10 mouse cellular contexts compared by ENCODE assay signal in genomic region chr14:55883663-55884062, GRCm38 (mm10). TPM values are rescaled to one million over a fixed set of nuclear protein-coding genes. Genes with fewer than 3 reads are reported as not detected.
DNase-seq lines count a peak whose midpoint lies in the region; ATAC-seq lines count a peak whose summit lies in the region.
"Had no signal": no experiment of that assay in that cellular context is flagged by ENCODE, and none has a peak within 500 bp of the region (broad histone marks: within the 10 kb centered on the region; RNA-seq: fewer than 3 reads in every experiment).

No protein-coding gene starts in this region.

- peak overlapping the region; percentile 75; the same call in 1 of the 2 replicates for H3K4me2 ChIP-seq in heart, embryonic 11.5 days
- H3K4me2 ChIP-seq in limb, embryonic 11.5 days (ENCODE audit: low read depth, severe bottlenecking), result no peak overlapping the region
- H3K4me2 ChIP-seq in stomach, embryonic 16.5 days (ENCODE audit: low read depth, low read length), result peak overlapping the region; percentile 84; the same call in 1 of the 2 replicates

- no peak overlapping the region for H3K27ac ChIP-seq in heart, embryonic 11.5 days (ENCODE audit: low read depth, low read length)
- peak overlapping the region; percentile 90 for H3K27ac ChIP-seq in limb, embryonic 11.5 days (replicated peaks; ENCODE audit: low read depth, low read length)
- H3K27ac ChIP-seq in stomach, embryonic 16.5 days (ENCODE audit: low read length), result peak overlapping the region; percentile 97

- 90% methylated on average over 12 of the region's 12 CpGs for WGBS in heart, embryonic 11.5 days (ENCODE audit: insufficient replicate concordance)
- WGBS in limb, embryonic 11.5 days, result 90% methylated on average over 12 of the region's 12 CpGs
- WGBS in stomach, embryonic 16.5 days, result 90% methylated on average over 12 of the region's 12 CpGs

- H3K4me1 ChIP-seq in heart, embryonic 11.5 days (ENCODE audit: control insufficient read depth, insufficient read depth, low read length), result peaks cover 19% of the 10 kb centered on the region
- peaks cover 91% of the 10 kb centered on the region for H3K4me1 ChIP-seq in megakaryocyte, embryonic 14.5 days
- peaks cover 21% of the 10 kb centered on the region for H3K4me1 ChIP-seq in limb, embryonic 11.5 days (ENCODE audit: control insufficient read depth, insufficient read depth, low read length)
- H3K4me1 ChIP-seq in stomach, embryonic 16.5 days (ENCODE audit: control insufficient read depth, insufficient read depth, low read length), result peaks cover 22% of the 10 kb centered on the region

- peak overlapping the region; percentile 49; the same call in 1 of the 2 replicates for H3K9ac ChIP-seq in heart, embryonic 11.5 days (ENCODE audit: low read depth, low read length)
- H3K9ac ChIP-seq in limb, embryonic 11.5 days (ENCODE audit: low read length), result peak overlapping the region; percentile 22; the same call in 1 of the 2 replicates
- peak overlapping the region; percentile 92 for H3K9ac ChIP-seq in stomach, embryonic 16.5 days (ENCODE audit: low read length)

- ATAC-seq in heart, embryonic 11.5 days (replicated peaks; ENCODE audit: insufficient number of reproducible peaks, low FRiP score, low TSS enrichment), result no peak
- no peak for ATAC-seq in megakaryocyte, adult 5-6 weeks (ENCODE audit: poor library complexity, severe bottlenecking)
- ATAC-seq in limb, embryonic 11.5 days (ENCODE audit: insufficient number of reproducible peaks, low FRiP score, low TSS enrichment, low read depth), result no peak
- no peak for ATAC-seq in stomach, embryonic 16.5 days (ENCODE audit: insufficient read depth, low FRiP score)

- peaks cover 10% of the 10 kb centered on the region for H3K36me3 ChIP-seq in heart, embryonic 11.5 days (ENCODE audit: control insufficient read depth, insufficient read depth, low read length)
- peaks cover 31% of the 10 kb centered on the region for H3K36me3 ChIP-seq in megakaryocyte, embryonic 14.5 days (replicated peaks; ENCODE audit: low read length)
- H3K36me3 ChIP-seq in limb, embryonic 11.5 days (ENCODE audit: control insufficient read depth, insufficient read depth, low read length), result peaks cover 16% of the 10 kb centered on the region
- H3K36me3 ChIP-seq in stomach, embryonic 16.5 days (ENCODE audit: control insufficient read depth, insufficient read depth, low read length), result peaks cover 5% of the 10 kb centered on the region; the same call in 1 of the 2 replicates

- no peak overlapping the region for H3K4me3 ChIP-seq in heart, embryonic 11.5 days (ENCODE audit: low read depth, low read length)
- H3K4me3 ChIP-seq in megakaryocyte, embryonic 14.5 days (replicated peaks), result peak overlapping the region; percentile 94
- H3K4me3 ChIP-seq in limb, embryonic 11.5 days (ENCODE audit: low read depth, low read length), result no peak overlapping the region
- H3K4me3 ChIP-seq in stomach, embryonic 16.5 days (replicated peaks; ENCODE audit: low read length), result no peak overlapping the region

- H3K27me3 ChIP-seq in heart, embryonic 11.5 days (ENCODE audit: control insufficient read depth, insufficient read depth, low read length), result no peaks in the 10 kb centered on the region
- H3K27me3 ChIP-seq in megakaryocyte, embryonic 14.5 days (replicated peaks), result no peaks in the 10 kb centered on the region
- H3K27me3 ChIP-seq in limb, embryonic 11.5 days (ENCODE audit: control insufficient read depth, insufficient read depth, low read length), result no peaks in the 10 kb centered on the region
- H3K27me3 ChIP-seq in stomach, embryonic 16.5 days (ENCODE audit: control insufficient read depth, insufficient read depth, low read length), result no peaks in the 10 kb centered on the region

- H3K9me3 ChIP-seq in heart, embryonic 11.5 days (replicated peaks; ENCODE audit: control insufficient read depth, low read length), result no peaks in the 10 kb centered on the region
- no peaks in the 10 kb centered on the region for H3K9me3 ChIP-seq in megakaryocyte, embryonic 14.5 days
- no peaks in the 10 kb centered on the region for H3K9me3 ChIP-seq in limb, embryonic 11.5 days (ENCODE audit: control insufficient read depth, low read length)
- H3K9me3 ChIP-seq in stomach, embryonic 16.5 days (replicated peaks; ENCODE audit: control insufficient read depth, low read length), result no peaks in the 10 kb centered on the region

- DNase-seq in heart, adult 18-20 months, result no peak
- no peak for DNase-seq in limb, embryonic 11.5 days (ENCODE audit: low spot score)
- no peak for DNase-seq in testis, postnatal 14 days (ENCODE audit: low spot score)
- no peak for DNase-seq in cerebellum, adult 11-12 months
- DNase-seq: right cerebral cortex, adult 18-20 months had no signal

RNA-seq across cellular contexts. Expression of gene Cbln3, which starts 0.5 kb away (rescaled TPM):
- 0.30 and 0.42 TPM in 2 replicates for polyA plus RNA-seq in heart, embryonic 11.5 days (2014; fragmentation: Nextera tagmentation; extraction: Ambion mirVana)
- not detected for total RNA-seq in heart, adult 18-20 months (2021)
- polyA plus RNA-seq in megakaryocyte, embryonic 14.5 days (2012; ENCODE audit: insufficient read depth, low replicate concordance), result 1.2 TPM in 1 of 2 replicates, not detected in the other
- 0.40 TPM in 1 of 2 replicates, not detected in the other for total RNA-seq in megakaryocyte, adult 5-6 weeks (2015)
- 0.44 TPM in 1 of 2 replicates, not detected in the other for total RNA-seq in megakaryocyte, adult 5-6 weeks (2017)
- polyA plus RNA-seq in limb, embryonic 11.5 days (2014; fragmentation: Nextera tagmentation; extraction: Ambion mirVana), result 0.11 and 0.27 TPM in 2 replicates
- polyA plus RNA-seq in stomach, embryonic 16.5 days (2015; fragmentation: Nextera tagmentation; extraction: Ambion mirVana), result 0.45 and 0.66 TPM in 2 replicates
- total RNA-seq: megakaryocyte-erythroid progenitor cell, adult 5-6 weeks had no signal

RNA-seq across cellular contexts. Expression of gene Khnyn, which starts 1.1 kb away (rescaled TPM):
- polyA plus RNA-seq in heart, embryonic 11.5 days (2014; fragmentation: Nextera tagmentation; extraction: Ambion mirVana), result 6.0 and 8.9 TPM in 2 replicates
- total RNA-seq in heart, adult 18-20 months (2021), result 10 to 100 TPM in 1 of 2 experiments, 1 to 10 TPM in 1; 8.6 to 10.0 TPM
- polyA plus RNA-seq in megakaryocyte, embryonic 14.5 days (2012; ENCODE audit: insufficient read depth, low replicate concordance), result 7.3 and 10.5 TPM in 2 replicates
- 9.4 and 11.8 TPM in 2 replicates for total RNA-seq in megakaryocyte, adult 5-6 weeks (2015)
- 33.7 and 37.6 TPM in 2 replicates for total RNA-seq in megakaryocyte, adult 5-6 weeks (2017)
- polyA plus RNA-seq in limb, embryonic 11.5 days (2014; fragmentation: Nextera tagmentation; extraction: Ambion mirVana), result 17.4 and 18.4 TPM in 2 replicates
- polyA plus RNA-seq in stomach, embryonic 16.5 days (2015; fragmentation: Nextera tagmentation; extraction: Ambion mirVana), result 18.5 and 21.7 TPM in 2 replicates

RNA-seq across cellular contexts. Expression of gene Sdr39u1, which starts 16.4 kb away (rescaled TPM):
- 36.9 and 42.2 TPM in 2 replicates for polyA plus RNA-seq in heart, embryonic 11.5 days (2014; fragmentation: Nextera tagmentation; extraction: Ambion mirVana)
- 100 to 1,000 TPM; 119 to 138 TPM for total RNA-seq in heart, adult 18-20 months (2021)
- 6.6 TPM in 1 of 2 replicates, not detected in the other for polyA plus RNA-seq in megakaryocyte, embryonic 14.5 days (2012; ENCODE audit: insufficient read depth, low replicate concordance)
- total RNA-seq in megakaryocyte, adult 5-6 weeks (2015), result 1.9 and 3.0 TPM in 2 replicates
- total RNA-seq in megakaryocyte, adult 5-6 weeks (2017), result 0.99 and 2.9 TPM in 2 replicates
- 67.2 and 70.2 TPM in 2 replicates for polyA plus RNA-seq in limb, embryonic 11.5 days (2014; fragmentation: Nextera tagmentation; extraction: Ambion mirVana)
- polyA plus RNA-seq in stomach, embryonic 16.5 days (2015; fragmentation: Nextera tagmentation; extraction: Ambion mirVana), result 65.5 and 66.5 TPM in 2 replicates

RNA-seq across cellular contexts. Expression of gene Nynrin, which starts 29.9 kb away (rescaled TPM):
- 12.5 and 20.3 TPM in 2 replicates for polyA plus RNA-seq in heart, embryonic 11.5 days (2014; fragmentation: Nextera tagmentation; extraction: Ambion mirVana)
- total RNA-seq in heart, adult 18-20 months (2021), result 1 to 10 TPM; 7.2 to 7.4 TPM
- polyA plus RNA-seq in megakaryocyte, embryonic 14.5 days (2012; ENCODE audit: insufficient read depth, low replicate concordance), result 0.61 and 1.4 TPM in 2 replicates
- total RNA-seq in megakaryocyte, adult 5-6 weeks (2015), result 1.1 and 1.6 TPM in 2 replicates
- 1.4 and 1.5 TPM in 2 replicates for total RNA-seq in megakaryocyte, adult 5-6 weeks (2017)
- 21.6 and 24.7 TPM in 2 replicates for polyA plus RNA-seq in limb, embryonic 11.5 days (2014; fragmentation: Nextera tagmentation; extraction: Ambion mirVana)
- polyA plus RNA-seq in stomach, embryonic 16.5 days (2015; fragmentation: Nextera tagmentation; extraction: Ambion mirVana), result 18.0 and 19.3 TPM in 2 replicates

Comparison
In these comparisons a context has a peak if more than half of its experiments do, and no peak if none do; other contexts are left out.
1. H3K9ac ChIP-seq: peak in every context shown above with its lines; median percentile 92 in stomach, embryonic 16.5 days; 49 in heart, embryonic 11.5 days; 22 in limb, embryonic 11.5 days.